Mouse (Mus musculus): ENCODE data around the gene Vezf1. TPM values are rescaled to one million over a fixed set of nuclear protein-coding genes. Genes with fewer than 3 reads are reported as not detected.

Gene Vezf1
- total and polyA plus RNA-seq, 3 experiments: 8.0 to 20.8 TPM; not detected in 1

DNA sequence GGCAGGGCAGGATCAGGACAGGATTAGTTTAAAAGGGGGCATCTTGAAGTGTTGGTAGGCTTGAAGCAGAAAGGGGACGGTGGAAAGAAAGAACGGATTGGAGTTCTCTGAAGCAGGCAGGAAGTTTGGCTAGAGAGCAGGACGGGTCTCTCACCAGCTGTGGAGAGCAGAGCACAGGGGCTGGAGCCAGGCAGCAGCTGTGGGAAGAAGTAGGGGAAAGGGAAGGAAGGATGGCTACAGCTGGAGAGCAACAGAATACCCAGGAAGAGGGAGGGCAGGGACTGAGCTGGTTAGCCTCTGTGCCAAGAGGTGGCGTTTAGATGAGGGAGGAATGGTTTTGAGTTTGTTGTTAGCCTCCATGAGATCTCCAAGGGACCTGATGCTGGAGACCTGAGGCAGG is 29.1 kb downstream of the Vezf1 start:
- Histone ChIP-seq H3K4me3 (ENCODE audit: control insufficient read depth in 1 of 2, insufficient read depth in 1 of 2, low read depth in 2 of 2, low read length in 2 of 2) (no peak overlapping the region), H3K27me3 (ENCODE audit: control insufficient read depth in 1 of 2, insufficient read depth in 2 of 2, low read length in 2 of 2) (peaks cover 20 to 22% of the 10 kb centered on the region in 2 experiments), H3K9me3 (replicated peaks; ENCODE audit: insufficient read depth, low read length) (no peaks in the 10 kb centered on the region), H3K79me2 (ENCODE audit: control insufficient read depth, insufficient read depth, low read length, poor library complexity) (no peaks in the 10 kb centered on the region), H3K36me3 (ENCODE audit: control insufficient read depth in 1 of 2, insufficient read depth in 2 of 2, low read length in 2 of 2) (peaks cover 0 to 8% of the 10 kb centered on the region in 2 experiments; a peak in 2 of 4 replicates), H3K4me1 (ENCODE audit: control insufficient read depth in 1 of 2, insufficient read depth in 2 of 2, low read length in 2 of 2) (peaks cover 6 to 16% of the 10 kb centered on the region in 2 experiments), H3K27ac (ENCODE audit: control insufficient read depth, low read depth, low read length) (no peak overlapping the region), H3K9ac (ENCODE audit: control insufficient read depth, low read depth, low read length, poor library complexity, severe bottlenecking) (no peak overlapping the region)
- TF ChIP-seq MYB (IDR thresholded peaks at IDR 0.05; ENCODE audit: low read depth, low read length): no peak
- no peak for TF ChIP-seq POLR2AphosphoS5 (IDR thresholded peaks at IDR 0.05; ENCODE audit: borderline replicate concordance, low read depth, low read length)
- TF ChIP-seq CHD1 (IDR thresholded peaks at IDR 0.05; ENCODE audit: low read depth, low read length): no peak
- no peak for TF ChIP-seq POLR2A (IDR thresholded peaks at IDR 0.05; ENCODE audit: control insufficient read depth in 1 of 2, insufficient read depth in 1 of 2, low read depth in 1 of 2, low read length in 2 of 2, poor library complexity in 1 of 2)
- TF ChIP-seq TBP (IDR thresholded peaks at IDR 0.05; ENCODE audit: low read depth, low read length): no peak
- DNase-seq (ENCODE audit: low read depth, low spot score): no peak

DNA sequence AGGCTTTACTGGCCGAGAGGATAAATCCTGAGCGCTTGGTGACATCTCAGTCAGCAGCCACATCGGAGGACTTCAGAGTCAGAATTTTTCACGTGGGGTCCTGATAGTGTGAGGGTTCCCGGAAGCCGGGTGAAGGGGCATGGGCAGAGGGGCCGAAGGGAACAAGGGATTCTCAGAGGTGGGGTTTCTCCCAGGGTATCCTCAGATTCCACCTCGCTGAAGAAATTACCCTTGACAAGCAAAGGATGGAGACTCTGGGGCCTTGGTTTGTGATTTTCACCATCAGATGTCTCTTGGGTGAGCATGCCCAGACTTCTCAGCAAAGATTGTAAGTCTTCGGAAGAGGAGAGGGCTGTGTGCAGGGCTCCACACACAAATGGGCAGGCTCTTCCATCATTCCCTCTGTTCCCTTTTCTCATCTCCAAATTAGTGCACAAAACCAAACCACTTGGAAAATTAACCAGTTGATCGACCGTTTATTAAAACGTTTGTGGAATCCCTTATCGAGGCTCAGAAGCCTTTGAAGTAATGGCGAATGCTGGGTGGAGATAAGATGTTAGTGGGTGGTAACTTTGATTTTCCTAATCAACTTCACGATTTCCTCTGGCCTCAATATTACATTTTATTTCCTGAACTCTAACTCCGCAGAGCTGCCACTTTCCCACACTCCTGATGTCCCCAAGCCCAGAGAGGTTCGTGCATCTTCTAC is 30.1 kb downstream of the Vezf1 start, which contains the start of gene Cuedc1:
Gene Cuedc1, plus strand, starts transcription at position 38 of the 709 bp plus-strand sequence.
- peaks cover 0 to 11% of the 10 kb centered on the region in 2 experiments; a peak in 2 of 4 replicates for H3K36me3 ChIP-seq (ENCODE audit: control insufficient read depth in 1 of 2, insufficient read depth in 2 of 2, low read length in 2 of 2)
- H3K9me3 ChIP-seq (replicated peaks; ENCODE audit: insufficient read depth, low read length): no peaks in the 10 kb centered on the region
- H3K9ac ChIP-seq (ENCODE audit: control insufficient read depth, low read depth, low read length, poor library complexity, severe bottlenecking): peak within 1 kb of the TSS; percentile 31; the same call in 1 of the 2 replicates
- DNase-seq (ENCODE audit: low read depth, low spot score): no peak
- H3K4me1 ChIP-seq (ENCODE audit: control insufficient read depth in 1 of 2, insufficient read depth in 2 of 2, low read length in 2 of 2): peaks cover 7 to 19% of the 10 kb centered on the region in 2 experiments
- peak within 1 kb of the TSS in 1 of 2 experiments; percentile 44; a peak in 2 of 4 replicates for H3K4me3 ChIP-seq (ENCODE audit: control insufficient read depth in 1 of 2, insufficient read depth in 1 of 2, low read depth in 2 of 2, low read length in 2 of 2)
- H3K79me2 ChIP-seq (ENCODE audit: control insufficient read depth, insufficient read depth, low read length, poor library complexity): no peaks in the 10 kb centered on the region
- no peak within 1 kb of the TSS for H3K27ac ChIP-seq (ENCODE audit: control insufficient read depth, low read depth, low read length)
- peak; percentile 49; the same call in 1 of the 2 replicates for TF ChIP-seq MYC (IDR thresholded peaks at IDR 0.05; ENCODE audit: low read depth, low read length)
- TF ChIP-seq SIN3A (IDR thresholded peaks at IDR 0.05; ENCODE audit: low read length): 0 out of 2 replicates have a peak, but pooled peaks have one; percentile 39
- TF ChIP-seq RCOR1 (IDR thresholded peaks at IDR 0.05; ENCODE audit: low read depth, low read length): peak; percentile 99
- TF ChIP-seq ETS1 (IDR thresholded peaks at IDR 0.05; ENCODE audit: low read depth, low read length): peak; percentile 68
- peak; percentile 92 for TF ChIP-seq MYB (IDR thresholded peaks at IDR 0.05; ENCODE audit: low read depth, low read length)
- peak; percentile 26; the same call in 1 of the 2 replicates for TF ChIP-seq TAL1 (IDR thresholded peaks at IDR 0.05; ENCODE audit: low read length)
- TF ChIP-seq MAZ (IDR thresholded peaks at IDR 0.05; ENCODE audit: low read depth, low read length): no peak
- TF ChIP-seq GATA1 (IDR thresholded peaks at IDR 0.05; ENCODE audit: low read depth, low read length): peak; percentile 86
- peak; percentile 92 for TF ChIP-seq TCF12 (IDR thresholded peaks at IDR 0.05; ENCODE audit: low read depth, low read length)
- no peak for TF ChIP-seq ZMIZ1 (IDR thresholded peaks at IDR 0.05; ENCODE audit: low read depth, low read length)
- 0 out of 2 replicates have a peak, but pooled peaks have one; percentile 16 for TF ChIP-seq HCFC1 (IDR thresholded peaks at IDR 0.05; ENCODE audit: low read depth, low read length)
- 0 out of 2 replicates have a peak, but pooled peaks have one; percentile 24 for TF ChIP-seq MAX (IDR thresholded peaks at IDR 0.05; ENCODE audit: low read length)
- TF ChIP-seq BHLHE40 (IDR thresholded peaks at IDR 0.05; ENCODE audit: borderline replicate concordance, low read depth, low read length): peak; percentile 62
- peak; percentile 46; the same call in 1 of the 2 replicates for TF ChIP-seq MXI1 (IDR thresholded peaks at IDR 0.05; ENCODE audit: low read depth, low read length)
- TF ChIP-seq USF2 (IDR thresholded peaks at IDR 0.05; ENCODE audit: borderline replicate concordance in 1 of 2, insufficient read depth in 1 of 2, low read depth in 1 of 2, low read length in 2 of 2): no peak
- TF ChIP-seq CTCF (IDR thresholded peaks at IDR 0.05 in 2 of 3, conservative IDR thresholded peaks at IDR 0.05 in 1 of 3; ENCODE audit: control insufficient read depth in 1 of 3, insufficient read depth in 1 of 3, low read depth in 2 of 3, low read length in 3 of 3, poor library complexity in 1 of 3, severe bottlenecking in 1 of 3): no peak
- peak; percentile 55; the same call in 1 of the 2 replicates for TF ChIP-seq MAFK (IDR thresholded peaks at IDR 0.05; ENCODE audit: borderline replicate concordance, low read depth, low read length)
- peak; percentile 83 to 88 for TF ChIP-seq EP300 (IDR thresholded peaks at IDR 0.05; ENCODE audit: low read depth in 1 of 2, low read length in 2 of 2)
- no peak for TF ChIP-seq CHD1 (IDR thresholded peaks at IDR 0.05; ENCODE audit: low read depth, low read length)
- H3K27me3 ChIP-seq (ENCODE audit: control insufficient read depth in 1 of 2, insufficient read depth in 2 of 2, low read length in 2 of 2): peaks cover 20 to 22% of the 10 kb centered on the region in 2 experiments
